Mouse (Mus musculus) lung, postnatal 10 days (tissue): ENCODE measurements at regions not wholly inside any gene's neighbourhood (a gene's known extent, or its start where the extent isn't known, plus 50 kb on each side); places are given as distances from the start of the nearest gene placed in this dataset.

ENCODE experiments used
- DNase-seq: peaks from one replicate; pipeline ENCODE4 v3.0.0; 2021

DNA sequence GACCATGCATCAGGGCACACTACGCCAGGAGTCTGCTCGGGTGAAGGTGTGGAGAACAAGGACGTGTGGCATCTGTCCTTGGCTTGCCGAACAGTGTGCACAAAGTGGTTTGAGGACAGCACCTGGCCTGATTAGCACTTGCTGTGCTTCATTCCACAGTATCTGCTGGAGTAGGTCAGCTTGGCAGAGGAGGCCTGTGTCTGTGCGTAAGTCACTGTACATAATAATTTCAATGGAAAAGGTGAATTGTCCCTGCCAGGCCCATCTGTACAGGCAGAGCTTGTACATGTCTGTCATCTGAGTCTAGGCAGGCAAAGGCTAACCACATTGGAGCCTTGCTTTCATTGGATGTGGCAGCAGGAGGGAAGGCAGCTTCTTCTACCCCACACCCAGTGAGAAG is 979.5 kb upstream of the Car8 start:
- DNase-seq, result no peak

DNA sequence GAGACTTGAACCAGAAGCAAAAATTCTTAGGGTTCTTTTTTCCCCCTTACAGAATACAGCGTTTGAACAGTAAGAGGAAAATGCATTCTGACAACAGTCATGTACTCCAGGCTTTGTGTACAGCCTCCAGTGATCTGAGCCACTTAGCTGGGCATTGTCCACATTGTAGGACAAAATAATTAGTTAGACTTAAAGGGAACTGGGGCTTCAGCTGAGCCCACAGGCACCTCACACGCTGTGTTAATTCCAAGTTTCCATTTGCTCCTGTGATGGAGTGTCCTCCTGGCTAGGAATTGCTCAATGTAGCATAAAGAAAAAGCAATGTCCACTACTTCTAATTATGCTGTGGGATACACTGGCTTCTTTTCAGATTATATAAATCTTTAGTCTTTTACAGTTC is 969.8 kb upstream of the Car8 start:
- no peak for DNase-seq

DNA sequence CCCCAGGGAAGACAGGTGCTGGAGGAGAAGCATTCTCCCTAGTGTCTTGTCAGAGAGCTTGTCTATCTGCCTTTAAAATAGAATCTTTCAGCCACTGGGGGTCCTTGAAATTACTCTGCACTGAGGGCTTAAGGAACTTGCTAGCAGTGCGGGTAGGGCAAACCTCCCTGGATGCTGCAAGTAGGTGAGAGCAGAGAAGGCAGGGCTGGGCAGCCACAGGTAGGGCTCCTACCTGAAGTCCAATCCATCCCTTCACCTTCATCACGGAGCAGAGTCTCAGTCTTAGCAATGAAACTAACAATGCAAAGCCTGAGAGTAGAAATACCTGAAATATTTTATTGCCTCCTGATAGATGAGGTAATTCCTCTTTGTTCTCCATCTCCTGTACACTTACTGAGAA is 961.2 kb upstream of the Car8 start:
- DNase-seq, result no peak

DNA sequence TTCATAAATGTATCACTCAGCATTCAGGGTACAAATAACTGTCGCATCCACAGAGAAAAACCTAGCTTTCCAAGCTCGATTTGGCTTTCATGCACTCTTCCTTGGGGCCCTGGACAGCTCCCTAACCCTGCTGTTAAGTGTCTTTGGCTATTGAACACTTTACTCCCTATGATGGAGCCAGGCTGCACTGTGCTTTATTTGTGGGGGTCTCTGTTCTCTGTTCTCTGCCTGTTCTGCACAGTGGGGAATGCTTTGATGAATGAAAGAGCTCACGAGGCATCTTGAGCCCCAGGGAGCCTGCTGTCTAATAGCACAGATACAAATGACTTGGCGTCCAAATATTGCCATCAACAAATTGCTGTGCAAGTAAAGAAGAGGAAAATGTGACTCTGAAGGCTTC is 957.6 kb upstream of the Car8 start:
- DNase-seq, result no peak

DNA sequence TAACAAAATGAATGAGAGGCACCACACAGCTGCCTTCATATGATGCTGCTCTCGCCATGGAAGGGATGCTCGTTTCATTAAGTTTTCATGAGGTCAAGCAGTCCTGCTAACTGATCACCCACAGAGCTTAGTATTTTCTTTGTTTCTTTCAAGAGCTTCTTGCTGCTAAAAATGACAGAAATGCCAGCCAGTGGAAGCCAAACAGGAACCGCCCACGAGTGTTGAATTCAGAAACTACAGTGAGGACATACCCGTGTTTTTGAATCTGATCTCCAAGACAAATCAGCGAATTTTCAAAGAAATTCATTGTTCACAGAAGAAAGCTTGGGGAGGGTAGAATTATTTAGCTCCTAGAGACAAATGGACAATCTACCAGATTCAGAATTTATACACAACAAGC is 954.3 kb upstream of the Car8 start:
- no peak for DNase-seq

GRCm38 (mm10) chr4:9185156-9185875 is 946.5 kb upstream of the Car8 start:
- no peak for DNase-seq

GRCm38 (mm10) chr4:9184451-9185121 is 945.7 kb upstream of the Car8 start:
- peak; percentile 48 for DNase-seq

DNA sequence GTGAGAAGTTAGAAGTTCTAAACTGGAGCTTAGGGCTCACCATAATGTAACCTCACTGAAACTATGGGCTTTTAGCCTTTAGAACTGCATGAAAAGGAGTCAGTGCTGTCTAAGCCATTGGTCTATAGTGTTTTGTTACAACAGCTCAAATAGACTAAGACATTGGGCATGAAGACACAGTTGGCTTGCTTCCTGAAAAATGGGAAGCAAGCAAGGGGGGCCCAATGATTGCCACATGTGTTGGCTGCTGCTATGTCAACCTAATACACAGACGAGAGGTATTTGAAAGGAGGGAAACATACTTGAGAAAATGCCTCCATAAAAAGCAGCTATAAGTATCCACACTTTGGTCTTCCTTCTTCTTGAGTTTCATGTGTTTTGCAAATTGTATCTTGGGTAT is 935.5 kb upstream of the Car8 start:
- DNase-seq, result no peak

- DNase-seq, result no peak
Measured at GRCm38 (mm10) chr4:9162374-9162773, 923.5 kb upstream of the Car8 start.

DNA sequence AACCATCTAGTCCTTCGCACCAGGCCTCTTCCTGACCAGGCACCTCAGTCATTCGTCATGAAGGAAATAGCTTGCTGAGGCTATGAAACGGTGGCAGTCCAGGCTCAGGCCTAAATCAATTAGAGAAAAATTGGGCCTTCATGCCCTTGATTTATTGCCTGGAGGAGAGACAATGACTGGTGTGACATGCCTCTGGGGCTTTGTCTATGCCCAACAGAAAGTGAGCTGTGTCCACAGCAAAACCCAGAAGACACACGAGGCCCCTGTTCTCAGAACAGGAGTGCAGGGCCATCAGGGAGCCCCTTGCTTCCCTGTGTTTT is 922.9 kb upstream of the Car8 start:
- no peak for DNase-seq

GRCm38 (mm10) chr4:9161068-9161813 is 922.4 kb upstream of the Car8 start:
- no peak for DNase-seq

DNA sequence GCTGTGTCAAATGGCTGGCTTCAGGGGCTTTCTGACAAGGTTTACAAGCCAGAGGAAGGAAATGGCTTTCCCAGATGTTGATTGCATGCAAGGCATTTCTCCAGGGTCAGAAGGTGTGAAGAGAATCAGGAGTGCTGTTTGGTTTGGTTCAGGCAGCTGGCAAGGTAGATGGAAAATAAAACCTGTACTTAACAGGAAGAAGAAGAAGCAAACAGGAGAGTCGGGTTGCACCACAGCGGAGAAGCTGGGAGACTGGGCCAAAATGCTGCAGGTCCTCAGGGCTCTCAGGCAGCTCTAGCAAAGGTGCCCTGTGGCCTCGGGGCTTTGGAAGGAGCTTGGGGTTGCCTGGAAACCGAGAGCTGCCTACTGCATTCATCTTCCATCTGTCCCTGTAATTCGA is 908.9 kb upstream of the Car8 start:
- DNase-seq, result no peak

GRCm38 (mm10) chr4:9144226-9145215 is 905.7 kb upstream of the Car8 start:
- DNase-seq, result no peak

DNA sequence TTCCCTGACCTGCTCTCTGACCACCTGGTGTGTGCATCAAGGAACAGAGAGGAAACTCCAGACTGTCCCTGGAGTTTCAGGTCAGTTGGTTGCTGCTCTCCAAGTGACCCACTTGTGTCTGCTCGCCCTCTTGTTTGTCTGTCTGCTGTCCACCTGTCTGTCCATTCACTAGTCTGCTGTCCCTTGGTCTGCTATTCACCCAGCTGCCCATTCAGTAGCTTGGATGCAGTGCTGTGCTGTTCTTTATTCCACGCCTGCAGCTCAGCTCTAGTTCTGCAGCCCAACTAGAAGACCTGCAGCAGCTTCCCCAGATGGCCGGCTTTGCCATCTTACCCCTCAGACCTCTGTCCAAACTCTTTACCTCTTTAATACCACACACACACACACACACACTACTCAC is 904.2 kb upstream of the Car8 start:
- no peak for DNase-seq

- DNase-seq, result no peak
Measured at GRCm38 (mm10) chr4:9141946-9142683, 903.3 kb upstream of the Car8 start.

DNA sequence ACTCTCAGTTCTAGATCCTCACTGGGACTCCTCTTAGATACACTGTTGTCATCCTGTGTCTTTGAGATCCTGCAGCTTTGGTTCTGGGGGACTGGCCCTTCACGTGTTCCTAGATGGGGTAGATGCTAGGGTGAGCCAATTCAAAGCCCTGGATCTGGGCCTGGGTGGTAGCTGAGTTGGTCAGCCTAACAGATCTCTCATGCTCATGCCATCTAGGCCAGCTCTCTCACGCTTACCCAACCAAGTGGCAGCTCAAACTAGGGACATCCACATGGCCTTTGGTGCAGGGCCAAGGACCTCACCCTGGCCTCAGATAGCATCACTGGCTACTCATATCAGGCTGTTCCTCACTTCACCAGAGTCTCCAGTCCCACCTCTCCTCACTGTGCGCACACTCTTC is 901.9 kb upstream of the Car8 start:
- peak; percentile 42 for DNase-seq

DNA sequence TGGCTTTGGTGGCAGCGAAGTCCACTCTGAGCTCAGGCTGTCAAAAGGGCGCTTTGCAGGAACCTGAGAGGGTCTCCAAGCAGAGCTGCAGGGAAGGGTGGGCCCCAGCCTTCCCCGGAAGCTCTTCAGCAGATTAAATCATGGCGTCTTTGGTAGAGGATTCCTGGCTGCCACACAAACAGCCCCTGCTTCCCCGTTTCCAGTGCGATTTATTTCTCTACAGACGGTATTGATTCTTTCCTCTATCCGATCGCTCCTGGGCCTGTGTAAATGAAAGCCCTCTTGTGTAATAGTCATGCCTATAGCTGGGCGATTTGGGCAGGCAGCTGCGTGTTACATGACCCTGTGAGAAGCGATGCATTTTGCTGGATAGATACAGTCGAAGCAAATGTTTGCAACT is 897.8 kb upstream of the Car8 start:
- DNase-seq, result no peak

GRCm38 (mm10) chr4:9136188-9136569 is 897.3 kb upstream of the Car8 start:
- DNase-seq, result peak; percentile 23

DNA sequence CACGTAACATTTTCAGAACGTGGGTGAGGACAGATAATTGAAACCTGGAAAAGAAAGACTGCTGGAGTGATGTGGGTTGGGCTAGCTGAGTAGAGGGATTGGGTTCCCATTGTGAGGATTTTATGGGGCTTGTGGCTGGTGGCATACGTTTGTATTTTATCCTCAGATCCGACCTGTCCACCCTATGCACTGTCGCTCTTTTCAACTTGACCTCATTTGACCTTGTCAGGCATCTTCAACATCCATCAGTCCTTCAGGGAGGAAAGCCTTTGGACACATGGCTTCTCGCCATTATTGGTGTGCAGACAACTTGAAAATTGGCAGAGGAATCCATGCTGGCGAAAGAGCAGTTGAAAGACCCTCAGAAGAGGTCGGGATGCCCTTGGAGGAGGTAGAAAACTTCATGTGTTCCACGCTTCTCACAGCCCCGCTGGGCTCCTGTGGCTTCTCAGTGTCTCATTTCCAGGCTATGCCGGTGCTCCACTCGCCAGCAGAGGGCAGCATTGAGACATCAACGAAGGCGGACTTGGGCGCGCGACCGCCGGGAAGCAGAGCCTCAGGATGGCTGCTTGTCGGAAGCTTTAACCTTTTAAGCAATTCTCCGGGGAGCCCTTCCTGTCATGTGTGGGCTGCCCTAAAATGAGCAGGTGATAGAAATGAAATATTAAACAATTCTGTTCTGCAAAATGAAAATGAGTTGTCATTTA is 896.8 kb upstream of the Car8 start:
- DNase-seq, result peak; percentile 93

DNA sequence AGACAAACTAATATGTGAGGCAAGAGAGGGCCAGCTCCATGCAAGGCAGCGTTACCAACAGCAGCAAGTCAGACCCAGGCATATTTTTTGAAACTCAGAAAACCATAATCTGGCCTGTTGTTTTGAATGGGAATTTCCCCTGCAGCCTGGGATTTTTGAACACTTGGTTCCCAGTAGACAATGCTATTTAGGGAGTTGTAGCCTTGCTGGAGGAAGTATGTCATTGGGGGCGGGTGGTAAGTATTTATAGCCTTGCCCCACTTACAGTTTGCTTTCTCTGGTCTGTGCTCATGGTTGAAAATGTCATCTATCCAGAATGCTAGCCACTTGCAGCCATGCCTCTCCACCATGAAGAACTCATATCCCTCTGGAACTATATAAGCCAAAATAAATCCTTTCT is 894.9 kb upstream of the Car8 start:
- no peak for DNase-seq

GRCm38 (mm10) chr4:9132982-9133625 is 894.3 kb upstream of the Car8 start:
- no peak for DNase-seq
